Comparison of ENCODE assay signal across 7 mouse cellular contexts in the genomic region with DNA sequence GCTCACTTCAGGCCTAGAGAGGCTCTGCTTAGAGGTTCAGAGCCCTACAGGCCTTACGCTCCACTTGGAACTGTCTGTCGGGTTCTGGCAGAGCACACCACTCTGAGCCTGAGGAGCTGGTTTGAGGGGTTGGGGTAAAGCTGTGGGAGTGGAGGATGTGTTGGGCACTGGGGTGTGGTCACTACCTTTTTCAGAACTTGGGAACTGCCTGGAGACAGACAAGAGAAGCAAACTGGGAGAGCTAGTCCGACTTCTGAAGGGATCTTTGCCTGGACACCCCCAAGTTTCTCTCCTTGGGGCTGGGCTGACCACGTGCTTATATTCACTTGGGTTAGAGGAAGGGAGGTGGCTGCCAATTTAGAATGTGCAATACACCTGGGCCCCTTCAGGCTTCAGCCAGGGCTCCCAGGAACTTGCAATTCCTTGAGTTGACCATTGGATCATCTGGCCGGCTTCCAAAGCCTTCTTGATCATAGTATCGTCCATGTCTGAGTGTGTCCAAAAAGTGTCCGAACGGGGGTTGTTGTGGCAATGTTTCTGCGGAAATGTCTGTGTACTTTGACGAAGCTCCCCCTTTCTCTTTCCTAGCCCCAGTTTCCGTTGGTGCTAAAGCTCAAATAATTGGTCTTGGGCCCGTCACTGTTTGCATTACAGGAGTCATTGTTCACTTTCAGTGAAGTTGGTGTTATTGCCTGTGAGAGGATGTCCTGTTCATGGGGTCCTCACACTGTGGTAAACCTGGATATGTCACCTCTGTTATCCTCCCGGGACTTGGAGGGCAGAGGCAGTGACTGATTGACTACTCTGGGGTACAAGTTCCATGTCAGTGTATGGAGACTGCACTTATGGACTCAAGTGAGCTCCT. TPM values are rescaled to one million over a fixed set of nuclear protein-coding genes. Genes with fewer than 3 reads are reported as not detected.
DNase-seq lines count a peak whose midpoint lies in the region; ATAC-seq and TF ChIP-seq lines count a peak whose summit lies in the region.

No protein-coding gene starts in this region.

- peak overlapping the region; percentile 85 for H3K9ac ChIP-seq in heart, postnatal 0 days (replicated peaks; ENCODE audit: low read depth, low read length)
- H3K9ac ChIP-seq in stomach, embryonic 15.5 days = no peak overlapping the region
- no peak overlapping the region for H3K9ac ChIP-seq in forebrain, embryonic 13.5 days

- no peak for TF ChIP-seq CTCF in heart, postnatal 0 days (IDR thresholded peaks at IDR 0.05; ENCODE audit: low read depth)

- H3K9me3 ChIP-seq in heart, postnatal 0 days (replicated peaks; ENCODE audit: control insufficient read depth, low read length) = no peaks in the 10 kb centered on the region
- no peaks in the 10 kb centered on the region for H3K9me3 ChIP-seq in limb, embryonic 10.5 days (replicated peaks)
- no peaks in the 10 kb centered on the region for H3K9me3 ChIP-seq in stomach, embryonic 15.5 days
- H3K9me3 ChIP-seq in forebrain, embryonic 13.5 days (replicated peaks) = no peaks in the 10 kb centered on the region

- H3K4me3 ChIP-seq in heart, postnatal 0 days (ENCODE audit: low read depth, low read length) = peak overlapping the region; percentile 75
- H3K4me3 ChIP-seq in limb, embryonic 10.5 days = peak overlapping the region; percentile 75; the same call in 1 of the 2 replicates
- H3K4me3 ChIP-seq in stomach, embryonic 15.5 days (replicated peaks) = peak overlapping the region; percentile 85
- no peak overlapping the region for H3K4me3 ChIP-seq in forebrain, embryonic 13.5 days

- H3K27ac ChIP-seq in heart, postnatal 0 days (ENCODE audit: low read depth) = peak overlapping the region; percentile 97
- peak overlapping the region; percentile 91 for H3K27ac ChIP-seq in limb, embryonic 10.5 days
- peak overlapping the region; percentile 98 for H3K27ac ChIP-seq in stomach, embryonic 15.5 days
- no peak overlapping the region for H3K27ac ChIP-seq in forebrain, embryonic 13.5 days

- 41% methylated on average over 13 of the region's 13 CpGs for WGBS in heart, postnatal 0 days
- 87% methylated on average over 13 of the region's 13 CpGs for WGBS in limb, embryonic 10.5 days
- 60% methylated on average over 13 of the region's 13 CpGs for WGBS in stomach, embryonic 15.5 days
- 79% methylated on average over 13 of the region's 13 CpGs for WGBS in forebrain, embryonic 13.5 days

- peaks cover 74% of the 10 kb centered on the region for H3K4me1 ChIP-seq in heart, postnatal 0 days (ENCODE audit: control insufficient read depth, insufficient read depth)
- peaks cover 57% of the 10 kb centered on the region for H3K4me1 ChIP-seq in limb, embryonic 10.5 days
- peaks cover 70% of the 10 kb centered on the region for H3K4me1 ChIP-seq in stomach, embryonic 15.5 days
- peaks cover 37% of the 10 kb centered on the region for H3K4me1 ChIP-seq in forebrain, embryonic 13.5 days

- no peak for ATAC-seq in heart, postnatal 0 days (ENCODE audit: insufficient read depth, low read depth)
- no peak for ATAC-seq in stomach, embryonic 15.5 days (ENCODE audit: insufficient read depth, low FRiP score, low read depth)
- no peak for ATAC-seq in forebrain, embryonic 13.5 days

- DNase-seq in CD4-positive helper T cell, adult 2 months (ENCODE audit: low read depth, low spot score) = peak; percentile 29
- DNase-seq in adrenal gland, postnatal 10 days = peak; percentile 77
- DNase-seq in heart, postnatal 0 days (ENCODE audit: low spot score) = no peak
- DNase-seq in limb, embryonic 10.5 days (ENCODE audit: low spot score) = no peak
- no peak for DNase-seq in cerebellum, adult 11-12 months

- H3K4me2 ChIP-seq in heart, postnatal 0 days (ENCODE audit: low read depth, low read length) = peak overlapping the region; percentile 71
- H3K4me2 ChIP-seq in stomach, embryonic 15.5 days = peak overlapping the region; percentile 77
- H3K4me2 ChIP-seq in forebrain, embryonic 13.5 days = no peak overlapping the region

- no peaks in the 10 kb centered on the region for H3K36me3 ChIP-seq in heart, postnatal 0 days (replicated peaks; ENCODE audit: control insufficient read depth, insufficient read depth, low read length)
- H3K36me3 ChIP-seq in limb, embryonic 10.5 days = no peaks in the 10 kb centered on the region
- no peaks in the 10 kb centered on the region for H3K36me3 ChIP-seq in stomach, embryonic 15.5 days
- H3K36me3 ChIP-seq in forebrain, embryonic 13.5 days (ENCODE audit: poor library complexity, severe bottlenecking) = no peaks in the 10 kb centered on the region

- no peak for TF ChIP-seq EP300 in heart, postnatal 0 days (IDR thresholded peaks at IDR 0.05; ENCODE audit: low read depth)

- no peaks in the 10 kb centered on the region for H3K27me3 ChIP-seq in heart, postnatal 0 days (ENCODE audit: control insufficient read depth, insufficient read depth, low read length)
- H3K27me3 ChIP-seq in limb, embryonic 10.5 days (ENCODE audit: low read depth, poor library complexity, severe bottlenecking) = peaks cover 20% of the 10 kb centered on the region
- no peaks in the 10 kb centered on the region for H3K27me3 ChIP-seq in stomach, embryonic 15.5 days (replicated peaks)
- H3K27me3 ChIP-seq in forebrain, embryonic 13.5 days = peaks cover 41% of the 10 kb centered on the region

RNA-seq across cellular contexts. Expression of gene Ahnak, which starts 3.0 kb away (rescaled TPM):
- 100 to 1,000 TPM; 146 to 184 TPM for total RNA-seq in adrenal gland, postnatal 10 days (2021)
- total RNA-seq in heart, postnatal 0 days (2014; rRNA removed; ENCODE audit: low replicate concordance) = 122 and 135 TPM in 2 replicates
- polyA plus RNA-seq in heart, postnatal 0 days (2015; fragmentation: Nextera tagmentation; extraction: Ambion mirVana) = 56.8 and 59.1 TPM in 2 replicates
- 5.3 and 8.9 TPM in 2 replicates for polyA plus RNA-seq in limb, embryonic 10.5 days (2016; fragmentation: Nextera tagmentation; extraction: Ambion mirVana)
- 32.2 and 43.5 TPM in 2 replicates for polyA plus RNA-seq in stomach, embryonic 15.5 days (2015; fragmentation: Nextera tagmentation; extraction: Ambion mirVana)
- 2.8 and 3.0 TPM in 2 replicates for polyA plus RNA-seq in forebrain, embryonic 13.5 days (2015; fragmentation: Nextera tagmentation; extraction: Ambion mirVana)

RNA-seq across cellular contexts. Expression of gene Eef1g, which starts 25.3 kb away (rescaled TPM):
- total RNA-seq in adrenal gland, postnatal 10 days (2021) = 100 to 1,000 TPM; 355 to 407 TPM
- total RNA-seq in heart, postnatal 0 days (2014; rRNA removed; ENCODE audit: low replicate concordance) = 407 and 439 TPM in 2 replicates
- 172 and 173 TPM in 2 replicates for polyA plus RNA-seq in heart, postnatal 0 days (2015; fragmentation: Nextera tagmentation; extraction: Ambion mirVana)
- polyA plus RNA-seq in limb, embryonic 10.5 days (2016; fragmentation: Nextera tagmentation; extraction: Ambion mirVana) = 563 and 631 TPM in 2 replicates
- polyA plus RNA-seq in stomach, embryonic 15.5 days (2015; fragmentation: Nextera tagmentation; extraction: Ambion mirVana) = 383 and 461 TPM in 2 replicates
- 369 and 373 TPM in 2 replicates for polyA plus RNA-seq in forebrain, embryonic 13.5 days (2015; fragmentation: Nextera tagmentation; extraction: Ambion mirVana)

RNA-seq across cellular contexts. Expression of gene Tut1, which starts 38.5 kb away (rescaled TPM):
- 10 to 100 TPM; 17.4 to 19.3 TPM for total RNA-seq in adrenal gland, postnatal 10 days (2021)
- 9.8 and 18.0 TPM in 2 replicates for total RNA-seq in heart, postnatal 0 days (2014; rRNA removed; ENCODE audit: low replicate concordance)
- polyA plus RNA-seq in heart, postnatal 0 days (2015; fragmentation: Nextera tagmentation; extraction: Ambion mirVana) = 8.2 and 10.4 TPM in 2 replicates
- polyA plus RNA-seq in limb, embryonic 10.5 days (2016; fragmentation: Nextera tagmentation; extraction: Ambion mirVana) = 49.6 and 49.7 TPM in 2 replicates
- 29.1 and 31.8 TPM in 2 replicates for polyA plus RNA-seq in stomach, embryonic 15.5 days (2015; fragmentation: Nextera tagmentation; extraction: Ambion mirVana)
- polyA plus RNA-seq in forebrain, embryonic 13.5 days (2015; fragmentation: Nextera tagmentation; extraction: Ambion mirVana) = 35.3 and 36.7 TPM in 2 replicates

RNA-seq across cellular contexts. Expression of gene Mta2, which starts 50.4 kb away (rescaled TPM):
- total RNA-seq in adrenal gland, postnatal 10 days (2021) = 100 to 1,000 TPM in 1 of 2 experiments, 10 to 100 TPM in 1; 94.8 to 111 TPM
- total RNA-seq in heart, postnatal 0 days (2014; rRNA removed; ENCODE audit: low replicate concordance) = 55.1 and 57.9 TPM in 2 replicates
- polyA plus RNA-seq in heart, postnatal 0 days (2015; fragmentation: Nextera tagmentation; extraction: Ambion mirVana) = 47.6 and 51.5 TPM in 2 replicates
- 229 and 233 TPM in 2 replicates for polyA plus RNA-seq in limb, embryonic 10.5 days (2016; fragmentation: Nextera tagmentation; extraction: Ambion mirVana)
- polyA plus RNA-seq in stomach, embryonic 15.5 days (2015; fragmentation: Nextera tagmentation; extraction: Ambion mirVana) = 132 and 142 TPM in 2 replicates
- 178 and 180 TPM in 2 replicates for polyA plus RNA-seq in forebrain, embryonic 13.5 days (2015; fragmentation: Nextera tagmentation; extraction: Ambion mirVana)

Comparison
In these comparisons a context has a peak if more than half of its experiments do, and no peak if none do; other contexts are left out.
1. DNase-seq: peak in CD4-positive helper T cell, adult 2 months (single experiment) and adrenal gland, postnatal 10 days (single experiment); none in heart, postnatal 0 days (single experiment), limb, embryonic 10.5 days (single experiment) and cerebellum, adult 11-12 months (single experiment).